Mouse (Mus musculus): ENCODE data around the gene Gm9918. TPM values are rescaled to one million over a fixed set of nuclear protein-coding genes. Genes with fewer than 3 reads are reported as not detected.
"Not testable (repeated sequence)": the region's sequence is repeated elsewhere in the genome, so short reads cannot be mapped to it uniquely, and the experiment has no call there.

The Gm9918 gene
- 0.18 and 0.23 TPM in 2 replicates for polyA plus RNA-seq (2012; rRNA removed)

DNA sequence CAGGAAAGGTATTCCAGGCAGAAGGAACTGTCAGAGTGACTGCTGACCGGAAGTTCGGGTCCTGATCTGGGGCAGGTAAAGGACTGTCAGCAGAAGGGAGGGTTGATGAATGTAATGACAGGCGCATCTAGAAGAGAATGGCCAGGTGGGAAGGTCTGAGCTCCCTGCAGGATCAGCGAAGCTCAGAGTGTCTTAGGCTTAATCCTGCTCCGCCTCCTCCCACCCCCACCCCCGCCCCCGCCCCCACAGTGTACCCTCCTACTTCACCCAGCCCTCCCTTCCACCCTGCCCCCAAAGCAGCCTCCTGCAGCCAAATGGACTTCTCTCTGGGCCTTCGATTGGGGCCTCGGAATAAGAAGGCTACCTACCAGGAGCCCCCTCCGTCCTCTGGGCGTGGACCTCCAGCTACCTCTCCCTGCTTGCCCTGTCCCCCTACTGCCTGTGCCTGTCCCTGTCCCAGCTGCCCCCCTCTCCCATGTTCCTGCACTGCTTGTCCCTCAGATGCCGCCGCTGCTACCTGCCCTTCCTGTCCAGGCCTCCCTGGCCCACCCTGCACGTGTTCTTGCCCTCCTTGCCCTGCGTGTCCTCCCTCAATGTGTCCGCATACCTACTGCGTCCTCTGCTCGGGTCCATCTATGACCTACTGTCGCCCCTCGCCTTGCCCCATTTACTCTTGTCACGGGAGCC is at the start of gene Gm9918:
TSS of gene Gm9918 (plus strand) at position 290 of the 687 bp plus-strand sequence.
- no peak for DNase-seq (ENCODE audit: low read depth)
- no peak for TF ChIP-seq POLR2A (IDR thresholded peaks at IDR 0.05; ENCODE audit: borderline replicate concordance, extremely low read depth, insufficient read depth, insufficient read length, poor library complexity, severe bottlenecking)
- no peak for TF ChIP-seq CTCF (IDR thresholded peaks at IDR 0.05; ENCODE audit: borderline replicate concordance, extremely low read depth, insufficient read depth, insufficient read length)

DNA sequence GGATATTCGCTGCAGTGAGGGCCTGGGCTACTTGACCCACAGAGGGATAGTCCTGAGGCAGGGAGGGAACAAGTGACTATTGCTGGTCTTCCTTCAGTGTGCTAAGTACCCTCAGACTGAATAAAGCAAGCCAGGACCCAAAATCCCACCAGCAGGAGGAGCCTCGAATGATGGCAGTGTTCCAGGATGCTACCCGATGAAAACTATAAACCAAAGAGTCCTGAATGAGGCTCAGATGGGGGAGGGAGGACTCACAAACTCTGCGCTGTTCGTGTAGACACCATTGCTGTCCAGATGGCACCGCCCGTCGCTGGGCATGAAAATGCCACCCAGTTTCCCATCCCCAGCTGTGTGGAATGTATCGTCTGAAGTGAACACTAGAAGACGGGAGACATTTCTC is 48.0 kb upstream of the Gm9918 start:
- DNase-seq (ENCODE audit: low read depth), result peak; percentile 50
- TF ChIP-seq CTCF (IDR thresholded peaks at IDR 0.05; ENCODE audit: borderline replicate concordance, extremely low read depth, insufficient read depth, insufficient read length) (peak; percentile 14; the same call in 1 of the 2 replicates), POLR2A (IDR thresholded peaks at IDR 0.05; ENCODE audit: borderline replicate concordance, extremely low read depth, insufficient read depth, insufficient read length, poor library complexity, severe bottlenecking) (no peak)

GRCm38 (mm10) chr15:102224186-102224991 is 46.0 kb upstream of the Gm9918 start:
- DNase-seq (ENCODE audit: low read depth), result peak; percentile 78
- peak; percentile 68 for TF ChIP-seq CTCF (IDR thresholded peaks at IDR 0.05; ENCODE audit: borderline replicate concordance, extremely low read depth, insufficient read depth, insufficient read length)
- no peak for TF ChIP-seq POLR2A (IDR thresholded peaks at IDR 0.05; ENCODE audit: borderline replicate concordance, extremely low read depth, insufficient read depth, insufficient read length, poor library complexity, severe bottlenecking)

GRCm38 (mm10) chr15:102224992-102225617 is 45.3 kb upstream of the Gm9918 start:
- no peak for DNase-seq (ENCODE audit: low read depth)
- TF ChIP-seq CTCF (IDR thresholded peaks at IDR 0.05; ENCODE audit: borderline replicate concordance, extremely low read depth, insufficient read depth, insufficient read length), result no peak

- not testable (repeated sequence) for DNase-seq (ENCODE audit: low read depth)
Observed at GRCm38 (mm10) chr15:102225619-102226018, 44.7 kb upstream of the Gm9918 start.

DNA sequence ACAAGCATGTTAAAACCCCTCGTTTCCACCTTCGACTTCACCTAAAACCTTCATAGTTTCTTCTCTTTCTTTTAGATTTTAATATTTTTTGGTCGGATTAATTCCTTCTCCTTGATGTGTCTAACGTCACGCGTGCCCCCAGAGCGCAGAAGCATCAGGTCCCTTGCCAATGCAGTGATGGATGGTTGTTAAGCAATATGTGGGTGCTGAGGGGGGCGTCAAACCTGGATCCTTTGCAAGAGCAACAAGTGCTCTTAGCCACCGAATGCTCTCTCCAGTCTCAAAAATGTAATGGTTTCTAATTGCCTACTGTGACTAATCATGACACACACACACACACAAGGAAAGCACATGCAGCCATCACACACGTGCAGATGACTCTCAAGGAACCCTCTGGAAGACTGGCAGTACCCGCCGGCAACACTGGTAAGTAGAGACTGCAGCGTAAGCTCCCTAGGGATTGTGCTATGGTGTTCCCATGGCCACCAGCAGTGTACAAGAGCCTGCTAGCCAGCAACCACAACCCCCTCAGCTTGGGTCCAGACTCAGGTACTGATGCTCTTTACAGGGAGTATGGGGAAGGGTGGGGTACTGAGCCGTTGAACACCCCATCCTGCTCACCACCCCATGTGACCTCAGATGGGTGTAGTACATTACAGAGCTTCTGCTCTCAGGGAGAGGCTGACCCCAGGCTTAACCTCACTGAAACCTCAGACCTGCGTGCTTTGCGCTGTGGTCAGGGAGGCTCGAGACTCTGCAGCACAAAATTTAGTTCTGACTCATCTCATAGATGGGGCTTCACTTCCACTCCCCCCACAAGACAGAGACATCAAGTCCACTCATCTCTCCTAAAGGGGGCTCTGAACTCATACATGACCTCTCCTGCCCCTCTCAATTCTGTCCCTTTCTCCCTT is 39.7 kb upstream of the Gm9918 start:
- DNase-seq (ENCODE audit: low read depth), result no peak
- TF ChIP-seq CTCF (IDR thresholded peaks at IDR 0.05; ENCODE audit: borderline replicate concordance, extremely low read depth, insufficient read depth, insufficient read length), result no peak
- TF ChIP-seq POLR2A (IDR thresholded peaks at IDR 0.05; ENCODE audit: borderline replicate concordance, extremely low read depth, insufficient read depth, insufficient read length, poor library complexity, severe bottlenecking), result no peak

GRCm38 (mm10) chr15:102231748-102232147 is 38.6 kb upstream of the Gm9918 start, which contains the start of gene Itgb7:
TSS of gene Itgb7 (minus strand) at chr15:102231944.
- no peak for TF ChIP-seq CTCF (IDR thresholded peaks at IDR 0.05; ENCODE audit: borderline replicate concordance, extremely low read depth, insufficient read depth, insufficient read length)
- no peak for DNase-seq (ENCODE audit: low read depth)

DNA sequence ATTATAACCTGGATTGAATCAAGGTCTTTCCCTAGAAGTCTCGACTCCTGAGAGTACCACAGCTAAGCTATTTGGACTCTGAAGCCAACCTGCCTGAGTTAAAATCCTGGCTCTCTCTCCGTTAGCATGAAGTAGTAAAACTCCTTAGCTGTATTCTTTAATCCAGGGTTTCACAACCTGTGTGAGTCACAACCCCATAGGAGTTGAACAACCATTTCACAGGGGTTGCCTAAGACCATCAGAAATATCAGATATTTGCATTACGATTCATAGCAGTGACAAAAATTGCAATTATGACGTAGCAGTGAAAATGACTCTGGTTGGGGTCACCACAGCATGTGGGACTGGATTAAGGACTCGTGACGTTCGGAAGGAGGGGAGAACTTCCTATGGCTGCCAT is 37.6 kb upstream of the Gm9918 start:
- TF ChIP-seq CTCF (IDR thresholded peaks at IDR 0.05; ENCODE audit: borderline replicate concordance, extremely low read depth, insufficient read depth, insufficient read length) (no peak), POLR2A (IDR thresholded peaks at IDR 0.05; ENCODE audit: borderline replicate concordance, extremely low read depth, insufficient read depth, insufficient read length, poor library complexity, severe bottlenecking) (no peak)
- no peak for DNase-seq (ENCODE audit: low read depth)

GRCm38 (mm10) chr15:102233896-102234295 is 36.5 kb upstream of the Gm9918 start:
- no peak for DNase-seq (ENCODE audit: low read depth)
- TF ChIP-seq CTCF (IDR thresholded peaks at IDR 0.05; ENCODE audit: borderline replicate concordance, extremely low read depth, insufficient read depth, insufficient read length) (no peak), POLR2A (IDR thresholded peaks at IDR 0.05; ENCODE audit: borderline replicate concordance, extremely low read depth, insufficient read depth, insufficient read length, poor library complexity, severe bottlenecking) (no peak)

DNA sequence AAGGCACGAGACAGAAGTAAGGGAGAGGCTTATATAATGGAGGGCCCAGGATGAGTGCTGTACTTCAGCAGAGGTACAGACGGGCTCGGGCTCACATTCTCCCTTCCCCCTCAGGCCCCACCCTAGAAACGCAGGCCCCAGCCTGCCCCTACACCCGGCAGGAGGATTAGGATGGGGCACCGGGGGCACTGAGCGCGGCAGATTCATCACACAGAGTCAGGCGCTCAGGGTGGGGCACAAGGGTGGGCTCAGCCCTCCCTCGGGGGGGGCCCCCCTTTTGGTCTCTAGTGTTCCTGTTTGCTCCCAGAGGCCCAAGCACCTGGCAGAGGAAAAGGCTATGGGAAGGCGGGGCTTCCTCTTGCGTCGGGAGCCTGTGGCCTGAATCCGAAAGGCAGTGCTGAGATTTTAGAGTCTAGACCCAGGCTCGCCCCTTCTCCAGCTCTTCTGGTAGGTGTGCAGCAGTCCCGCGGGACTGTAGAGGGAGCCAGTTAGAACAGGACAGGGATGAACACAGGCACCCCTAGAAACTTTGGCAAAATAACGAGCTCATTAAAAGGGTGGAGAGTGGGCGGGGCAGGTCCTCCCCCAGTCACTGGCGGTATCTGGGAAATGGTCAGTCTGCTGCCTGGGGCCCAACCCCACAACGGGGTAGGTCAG is 34.9 kb upstream of the Gm9918 start:
- TF ChIP-seq CTCF (IDR thresholded peaks at IDR 0.05; ENCODE audit: borderline replicate concordance, extremely low read depth, insufficient read depth, insufficient read length) (no peak), POLR2A (IDR thresholded peaks at IDR 0.05; ENCODE audit: borderline replicate concordance, extremely low read depth, insufficient read depth, insufficient read length, poor library complexity, severe bottlenecking) (no peak)
- DNase-seq (ENCODE audit: low read depth), result no peak

Measured in brain, embryonic 14.5 days (tissue).